Mouse (Mus musculus) bone marrow, adult 2 months (tissue): ENCODE measurements around the gene Krtap21-1. TPM values are rescaled to one million over a fixed set of nuclear protein-coding genes. Genes with fewer than 3 reads are reported as not detected.

Experiments
- H3K27ac ChIP-seq: fragments of 200-500 bp; 2 replicates; pipeline ENCODE4 v1.5.1; 2012; ENCODE audit warnings: low read depth, mild to moderate bottlenecking, control low read depth, inconsistent platforms, low read length; ENCODE audit not compliant: control insufficient read depth, poor library complexity, insufficient read depth
- H3K4me1 ChIP-seq: fragments of 200-500 bp; 2 replicates; pipeline ENCODE4 v1.6.1; 2011; ENCODE audit warnings: low read length; ENCODE audit not compliant: control insufficient read depth, insufficient read depth
- H3K4me3 ChIP-seq: fragments of 200-500 bp; replicated peaks from 2 replicates; pipeline ENCODE3; 2011; ENCODE audit warnings: mild to moderate bottlenecking, low read depth, low read length, control low read depth; ENCODE audit not compliant: control insufficient read depth
- CTCF ChIP-seq: fragments of 200-500 bp; IDR thresholded peaks from 2 replicates; pipeline ENCODE4 v1.5.1; 2011; ENCODE audit warnings: low read length, control low read depth; ENCODE audit not compliant: control insufficient read depth, insufficient read depth
- POLR2A ChIP-seq: fragments of 200-500 bp; IDR thresholded peaks from 2 replicates; pipeline ENCODE4 v1.6.1; 2011; ENCODE audit warnings: low read depth, mild to moderate bottlenecking, control low read depth, low read length, borderline replicate concordance; ENCODE audit not compliant: control insufficient read depth
- WGBS: fragments of 180-500 bp; shearing (Covaris S2); methylation state at CpG from one replicate; pipeline ENCODE4 v1.1.7; 2018; 5-methylcytosine and 5-hydroxymethylcytosine counted together
- polyA plus RNA-seq: library from polyadenylated mRNA; stranded (reverse); fragments of >200 nt; gene quantifications from 2 replicates; pipeline ENCODE4 v1.2.4, GENCODE M21; 2011; ENCODE audit warnings: low replicate concordance; ENCODE audit not compliant: missing spikeins, insufficient read depth, insufficient read length

The Krtap21-1 gene
- not detected in 2 replicates for polyA plus RNA-seq

DNA sequence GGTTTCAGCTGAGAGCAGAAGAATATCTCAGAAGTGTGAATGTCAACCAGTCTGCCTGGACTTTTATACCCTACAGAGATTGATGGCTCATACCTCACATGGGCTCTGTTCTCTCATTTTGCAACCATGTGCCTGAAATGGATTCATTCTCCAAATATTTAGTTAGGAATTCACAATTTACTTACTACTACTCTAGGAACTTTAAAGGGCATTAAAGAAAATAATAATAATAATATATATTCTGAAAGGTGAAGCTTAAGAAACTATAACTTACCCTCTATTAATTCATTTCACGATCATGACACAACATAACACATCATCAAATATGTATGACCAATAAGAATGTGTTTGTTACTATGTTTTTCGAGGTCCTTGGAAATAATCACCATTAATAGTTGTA is at the start of gene Krtap21-1:
Gene Krtap21-1, minus strand, starts transcription at position 101 of the 400 bp plus-strand sequence.
- no peak for TF ChIP-seq POLR2A
- TF ChIP-seq CTCF: no peak
- H3K4me3 ChIP-seq: no peak within 1 kb of the TSS
- WGBS: 61% methylated on average over 2 of the region's 2 CpGs
- H3K27ac ChIP-seq: no peak within 1 kb of the TSS
- no peaks in the 10 kb centered on the region for H3K4me1 ChIP-seq

DNA sequence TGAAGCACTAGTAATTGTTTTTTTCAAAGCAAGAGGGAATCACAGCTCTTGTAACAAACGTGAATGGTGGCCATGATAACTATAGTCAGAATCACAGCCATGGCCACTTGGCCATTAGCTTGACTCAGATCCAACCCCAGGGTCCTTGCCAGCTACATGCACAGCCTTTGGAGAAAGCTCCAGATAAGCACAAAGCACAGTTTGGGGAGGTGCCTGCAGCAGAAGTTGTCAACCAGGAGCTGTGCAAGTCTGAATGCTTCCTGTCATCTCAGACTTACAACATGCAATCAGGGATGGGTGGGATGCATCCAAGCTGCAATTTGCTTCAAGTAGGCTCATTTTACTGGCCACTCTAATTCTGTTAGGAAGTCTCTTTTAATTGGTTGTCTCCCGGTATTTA is 25.9 kb upstream of the Krtap21-1 start:
- no peak overlapping the region for H3K27ac ChIP-seq
- H3K4me1 ChIP-seq: no peaks in the 10 kb centered on the region
- H3K4me3 ChIP-seq: no peak overlapping the region
- TF ChIP-seq POLR2A (no peak), CTCF (no peak)
- 73% methylated on average over 2 of the region's 2 CpGs for WGBS

GRCm38 (mm10) chr16:89425310-89425709 is 21.6 kb upstream of the Krtap21-1 start:
- Histone ChIP-seq H3K4me3 (no peak overlapping the region), H3K27ac (no peak overlapping the region), H3K4me1 (no peaks in the 10 kb centered on the region)
- 85% methylated on average over 5 of the region's 5 CpGs for whole genome bisulfite sequencing
- TF ChIP-seq CTCF (no peak), POLR2A (no peak)

DNA sequence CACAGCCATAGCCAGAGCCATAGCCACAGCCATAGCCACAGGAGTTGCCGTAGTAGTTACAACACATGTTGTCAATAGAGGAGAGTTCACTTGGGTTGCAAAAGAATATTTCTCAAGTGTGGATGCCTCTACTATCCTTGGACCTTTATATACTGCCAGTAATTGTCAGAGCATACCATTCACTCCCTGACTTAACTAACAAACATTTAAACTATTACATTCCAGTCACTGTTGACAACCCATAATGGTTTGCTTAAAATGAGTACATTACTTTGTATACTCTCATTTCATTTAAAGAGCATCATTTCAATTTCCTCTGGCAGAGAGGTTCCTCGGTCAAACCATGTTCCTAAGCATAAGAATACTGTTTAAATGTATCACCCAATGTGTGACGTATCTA is 16.3 kb upstream of the Krtap21-1 start, which contains the start of gene Krtap6-2:
Gene Krtap6-2, minus strand, starts transcription at position 101 of the 400 bp plus-strand sequence.
- H3K4me3 ChIP-seq: no peak within 1 kb of the TSS
- H3K27ac ChIP-seq: no peak within 1 kb of the TSS
- H3K4me1 ChIP-seq: no peaks in the 10 kb centered on the region
- TF ChIP-seq POLR2A: no peak
- TF ChIP-seq CTCF: no peak
- 80% methylated on average over 3 of the region's 3 CpGs for WGBS

- WGBS: 82% methylated on average over 3 of the region's 3 CpGs
- H3K4me3 ChIP-seq: no peak overlapping the region
- H3K27ac ChIP-seq: no peak overlapping the region
- TF ChIP-seq CTCF: no peak
- no peaks in the 10 kb centered on the region for H3K4me1 ChIP-seq
These were observed 12.6 kb upstream of the Krtap21-1 start for GRCm38 (mm10) chr16:89416311-89416710.

DNA sequence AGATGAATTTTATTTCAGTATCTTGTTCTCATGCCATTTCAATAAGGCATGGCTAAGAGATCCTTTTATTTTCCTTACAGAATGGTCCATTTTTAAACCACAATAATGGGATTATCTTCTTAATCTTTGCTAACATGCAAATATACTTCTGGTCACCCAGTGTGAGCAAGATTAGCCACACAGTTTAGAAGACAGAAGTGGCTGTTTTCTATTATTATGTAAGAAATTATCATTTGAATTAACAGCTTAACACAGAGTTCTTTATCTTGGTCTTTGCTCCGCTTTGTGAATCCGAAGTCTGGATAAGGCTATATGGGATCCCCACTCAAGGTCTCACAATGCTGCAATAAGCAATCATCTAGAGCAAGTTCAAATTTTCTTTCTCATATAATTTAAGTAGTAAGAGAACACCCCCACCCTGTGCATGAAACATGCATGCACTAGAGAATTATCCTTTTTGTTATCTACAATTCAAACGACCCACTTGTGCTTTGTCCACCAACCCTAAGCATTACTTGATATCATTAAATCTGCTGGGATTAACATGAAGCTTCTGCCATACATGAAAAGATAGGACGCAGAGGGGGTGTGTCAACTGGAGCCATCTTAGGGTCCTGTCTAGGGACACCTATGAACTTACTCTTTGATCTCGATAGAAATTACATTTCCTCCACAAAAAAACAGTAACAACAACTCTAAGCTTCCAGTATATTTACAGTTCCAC is 6.8 kb upstream of the Krtap21-1 start:
- no peaks in the 10 kb centered on the region for H3K4me1 ChIP-seq
- WGBS: 71% methylated on average over 5 of the region's 5 CpGs
- no peak overlapping the region for H3K27ac ChIP-seq
- no peak overlapping the region for H3K4me3 ChIP-seq
- TF ChIP-seq POLR2A (no peak), CTCF (no peak)

DNA sequence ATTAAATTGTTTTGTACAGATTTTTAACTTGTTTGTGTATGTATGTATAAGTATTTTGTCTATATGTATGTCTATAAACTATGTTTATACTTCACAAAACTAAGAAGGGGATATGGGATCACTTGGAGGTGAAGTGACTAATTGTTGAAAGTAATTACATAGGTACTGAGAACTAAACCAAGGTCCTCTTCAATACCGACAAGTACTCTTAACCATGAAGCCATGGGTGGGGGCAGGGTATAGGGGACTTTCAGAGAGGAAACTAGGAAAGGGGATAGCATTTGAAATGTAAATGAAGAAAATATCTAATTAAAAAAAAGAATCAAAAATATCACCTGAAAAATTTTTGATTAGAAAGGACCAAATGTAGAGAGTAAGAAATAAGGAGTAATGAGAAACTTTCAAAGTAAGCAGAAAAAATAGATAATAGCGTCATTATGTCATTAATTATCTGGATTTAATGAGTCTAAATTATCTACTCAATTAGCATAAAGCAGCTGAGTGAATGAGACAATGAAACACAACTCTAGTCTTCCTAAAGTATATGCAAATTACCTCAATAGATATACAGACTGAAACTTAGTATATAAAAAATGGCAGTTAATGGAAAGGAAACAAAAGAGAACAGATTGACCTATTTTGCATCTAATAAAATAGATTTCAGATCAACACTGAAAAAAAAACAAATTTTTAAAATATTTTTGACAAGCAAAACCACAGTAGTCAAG is 30.8 kb downstream of the Krtap21-1 start:
- H3K4me1 ChIP-seq: no peaks in the 10 kb centered on the region
- TF ChIP-seq POLR2A: no peak
- H3K27ac ChIP-seq: no peak overlapping the region
- WGBS: 60% methylated on average over 2 of the region's 2 CpGs
- no peak overlapping the region for H3K4me3 ChIP-seq

Other genes with a start within 250 kb of the Krtap21-1 start
- gene Gm9789, start 245.9 kb downstream of the Krtap21-1 start, polyA plus RNA-seq: not detected in 2 replicates
- not detected in 2 replicates for gene Gm7735, start 234.4 kb downstream of the Krtap21-1 start, polyA plus RNA-seq
- gene 1110057P08Rik, start 229.1 kb downstream of the Krtap21-1 start, polyA plus RNA-seq: not detected in 2 replicates
- not detected in 2 replicates for gene Krtap20-2, start 198.0 kb downstream of the Krtap21-1 start, polyA plus RNA-seq
- not detected in 2 replicates for gene Krtap6-2, start 16.2 kb upstream of the Krtap21-1 start, polyA plus RNA-seq
- not detected in 2 replicates for gene Krtap8-1, start 84.1 kb upstream of the Krtap21-1 start, polyA plus RNA-seq
- not detected in 2 replicates for gene Krtap7-1, start 104.5 kb upstream of the Krtap21-1 start, polyA plus RNA-seq
- gene Krtap11-1, start 167.3 kb upstream of the Krtap21-1 start, polyA plus RNA-seq: not detected in 2 replicates